Mouse (Mus musculus) C2C12 (cell line): ENCODE measurements around the gene Acy3.

Experiments
- CEBPB ChIP-seq: IDR thresholded peaks from one replicate; pipeline ENCODE4 v1.6.1; 2011; ENCODE audit warnings: low read depth, mild to moderate bottlenecking, control low read depth, moderate library complexity
- CTCF ChIP-seq: IDR thresholded peaks from one replicate; pipeline ENCODE4 v1.5.1; 2011; ENCODE audit not compliant: control insufficient read depth, insufficient read depth, insufficient read length
- MAX ChIP-seq: IDR thresholded peaks from one replicate; pipeline ENCODE4 v1.6.1; 2011; ENCODE audit warnings: mild to moderate bottlenecking, control low read depth
- MYOG ChIP-seq: IDR thresholded peaks from one replicate; pipeline ENCODE4 v1.6.1; 2011; ENCODE audit not compliant: control insufficient read depth, insufficient read length; ENCODE audit errors: extremely low read depth
- USF1 ChIP-seq: IDR thresholded peaks from one replicate; pipeline ENCODE4 v1.6.1; 2011; ENCODE audit warnings: low read depth, mild to moderate bottlenecking, control low read depth, moderate library complexity

DNA sequence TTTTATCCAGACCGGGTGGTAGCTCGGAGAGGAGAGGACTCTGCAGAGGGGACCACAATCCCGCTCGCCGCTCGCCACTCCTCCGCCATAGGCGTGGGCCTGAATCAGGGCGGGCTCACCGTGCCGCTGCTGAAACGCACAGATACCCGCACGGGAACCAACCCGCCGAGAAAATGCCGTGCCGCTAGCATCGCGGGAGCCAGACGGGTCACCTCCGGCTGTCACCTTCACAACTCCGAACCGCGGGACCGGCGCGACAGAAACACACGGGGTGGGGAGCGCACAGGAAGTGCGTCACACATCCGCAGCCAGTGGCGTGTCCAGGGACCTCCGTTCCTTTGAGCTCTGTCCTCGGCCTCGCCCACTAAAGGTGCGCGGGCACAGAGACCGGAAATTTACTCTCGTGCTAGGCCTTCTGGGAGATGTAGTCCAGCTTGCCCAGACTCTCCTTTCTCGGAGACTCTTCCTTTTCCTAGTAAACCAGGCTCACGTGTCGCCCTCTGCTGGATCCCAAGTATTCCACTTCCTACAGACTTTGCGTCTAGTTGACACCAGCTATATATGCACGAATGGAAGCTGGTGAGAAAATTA lies 26.2 kb downstream of the Acy3 start, which contains the start of gene Ndufv1:
- TF ChIP-seq CTCF (peak; percentile 70), USF1 (peak; percentile 53), MAX (peak; percentile 66), CEBPB (no peak), MYOG (no peak)
